Mouse (Mus musculus) granulocyte monocyte progenitor cell, adult 5-6 weeks (primary cell): ENCODE measurements at regions not wholly inside any gene's neighbourhood (a gene's known extent, or its start where the extent isn't known, plus 50 kb on each side); places are given as distances from the start of the nearest gene placed in this dataset.
A peak's percentile ranks its signal among the peaks of the same experiment; 100 is the strongest.
"Not testable (repeated sequence)": the region's sequence is repeated elsewhere in the genome, so short reads cannot be mapped to it uniquely, and the experiment has no call there.

Source experiments
- ATAC-seq: replicated peaks from 2 replicates; pipeline ENCODE4 v1.8.0; 2016; ENCODE audit warnings: mild to moderate bottlenecking, moderate TSS enrichment, inconsistent platforms; ENCODE audit not compliant: poor library complexity, severe bottlenecking

DNA sequence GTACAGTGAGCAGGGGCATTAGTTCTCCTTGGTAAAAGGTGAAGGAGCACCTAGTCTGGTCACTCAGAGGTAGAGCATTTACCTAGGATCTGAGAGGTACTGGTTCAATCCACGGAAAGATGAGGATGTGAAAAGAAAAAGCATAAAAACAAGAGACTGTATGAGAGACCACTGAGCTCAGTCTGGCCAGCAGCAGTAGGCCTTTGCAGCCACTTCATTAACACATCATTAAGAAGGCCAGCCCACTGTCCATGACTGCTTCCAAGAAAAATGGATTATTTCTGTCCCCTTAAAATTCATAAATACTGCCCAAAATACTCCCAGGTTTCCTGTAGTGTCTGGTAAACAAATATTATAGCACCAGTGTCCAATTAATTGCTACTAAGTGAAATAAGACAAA is 499.3 kb upstream of the 4930578C19Rik start:
- no peak for ATAC-seq

DNA sequence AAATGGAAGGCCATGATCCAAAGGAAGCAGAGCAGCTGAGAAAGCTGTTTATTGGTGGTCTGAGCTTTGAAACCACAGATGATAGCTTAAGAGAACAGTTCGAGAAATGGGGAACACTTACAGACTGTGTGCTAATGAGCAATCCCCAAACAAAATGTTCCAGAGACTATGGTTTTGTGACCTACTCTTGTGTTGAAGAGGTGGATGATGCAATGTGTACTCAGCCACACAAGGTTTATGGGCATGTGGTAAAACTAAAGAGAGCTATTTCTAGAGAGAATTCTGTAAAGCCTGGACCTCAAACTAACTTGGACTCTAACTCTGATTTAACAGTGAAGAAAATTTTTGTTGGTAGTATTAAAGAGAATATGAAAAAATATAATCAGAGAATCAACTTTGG is 481.4 kb upstream of the 4930578C19Rik start:
- no peak for ATAC-seq

- ATAC-seq: no peak
Observed at GRCm38 (mm10) chrX:18933340-18933739, 472.1 kb upstream of the 4930578C19Rik start.

GRCm38 (mm10) chrX:18923084-18923483 is 461.9 kb upstream of the 4930578C19Rik start:
- peak; percentile 58 for ATAC-seq

DNA sequence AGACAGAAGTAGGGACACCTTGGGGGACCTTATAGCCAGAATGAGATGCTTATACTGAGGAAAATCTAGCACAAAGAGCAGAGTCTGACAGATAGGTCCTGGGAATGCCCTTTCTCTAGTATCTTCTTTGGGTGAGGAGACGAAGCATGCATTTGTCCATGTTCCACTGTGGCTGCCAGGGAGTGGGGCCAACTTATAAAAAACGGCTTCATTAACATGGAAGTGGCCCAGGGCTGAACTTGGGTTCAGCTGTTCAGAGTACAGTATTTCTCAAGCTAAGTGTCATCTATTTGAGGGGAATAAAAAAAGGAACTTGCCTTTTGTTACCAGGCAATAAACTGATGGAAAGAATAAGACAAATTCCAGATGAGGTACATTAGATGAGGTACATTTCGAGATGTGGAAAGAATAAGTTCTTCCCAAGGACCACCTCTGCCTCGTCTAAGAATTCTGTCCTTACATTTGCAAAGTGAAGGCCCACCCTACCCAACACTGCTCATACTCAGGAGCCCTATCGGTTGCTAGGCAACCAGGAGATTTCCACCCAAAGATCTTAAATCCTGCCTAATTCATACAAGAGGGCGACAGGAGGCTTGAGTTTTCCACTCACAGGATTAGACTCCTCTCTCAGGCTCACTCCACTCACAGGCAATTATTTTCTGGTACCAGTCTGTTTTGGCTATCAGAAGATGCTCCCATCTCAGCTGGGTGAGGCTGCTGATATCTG is 460.3 kb upstream of the 4930578C19Rik start:
- no peak for ATAC-seq

DNA sequence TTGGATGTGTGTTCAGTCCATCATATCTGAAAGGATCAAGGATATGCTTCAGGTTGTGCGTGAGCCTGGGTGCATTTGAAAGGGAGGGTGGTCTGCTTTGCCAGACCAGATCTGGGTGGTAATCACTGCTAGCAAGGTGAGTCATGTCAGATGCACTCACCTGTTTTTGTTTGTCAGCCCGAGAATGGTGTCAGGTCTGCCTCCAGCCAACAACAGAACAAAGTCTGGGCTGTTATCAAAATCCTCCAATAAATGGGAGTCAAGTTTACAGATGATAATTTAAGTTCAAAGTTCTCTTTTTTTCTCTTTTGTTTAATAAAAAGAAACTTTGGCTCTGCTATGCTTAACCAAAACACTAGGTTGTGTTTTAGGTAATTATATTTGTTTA is 421.6 kb upstream of the 4930578C19Rik start:
- ATAC-seq: no peak

- ATAC-seq: peak; percentile 96
Observed at GRCm38 (mm10) chrX:18882088-18882783, 421.0 kb upstream of the 4930578C19Rik start.

GRCm38 (mm10) chrX:18875734-18876133 is 414.5 kb upstream of the 4930578C19Rik start:
- no peak for ATAC-seq

- no peak for ATAC-seq
Observed at GRCm38 (mm10) chrX:18874051-18874450, 412.9 kb upstream of the 4930578C19Rik start.

DNA sequence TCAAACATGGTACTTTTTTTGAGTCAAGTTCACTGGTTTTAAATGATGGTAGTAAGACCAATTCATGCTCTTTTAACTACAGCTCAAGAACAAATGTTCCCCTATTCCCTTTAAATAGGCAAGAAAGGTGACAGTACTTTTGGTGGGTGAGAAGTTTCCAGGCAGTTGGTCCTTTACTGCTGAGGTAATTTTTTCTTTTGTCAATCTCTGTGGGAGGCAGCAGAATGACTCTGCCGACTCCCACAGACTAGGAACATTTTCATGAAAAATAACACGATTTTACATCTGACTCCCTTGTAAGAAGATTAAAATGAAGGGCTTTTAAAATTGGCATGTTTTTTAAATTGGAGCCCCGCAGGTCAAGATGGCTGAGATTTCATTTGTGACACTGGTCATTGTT is 377.5 kb upstream of the 4930578C19Rik start:
- no peak for ATAC-seq

- ATAC-seq: not testable (repeated sequence)
Observed at GRCm38 (mm10) chrX:18824971-18825370, 363.8 kb upstream of the 4930578C19Rik start.

- ATAC-seq: no peak
Observed at GRCm38 (mm10) chrX:18814441-18814973, 353.3 kb upstream of the 4930578C19Rik start.
